Mouse (Mus musculus): ENCODE results near the gene Lypd6b.

Lypd6b gene

GRCm38 (mm10) chr2:49771172-49771571 is 16.3 kb upstream of the Lypd6b start:
- DNase-seq, result no peak

- no peak for DNase-seq
These were observed 14.1 kb upstream of the Lypd6b start for GRCm38 (mm10) chr2:49773194-49773931.

- DNase-seq, result no peak
These were observed 13.3 kb upstream of the Lypd6b start for GRCm38 (mm10) chr2:49774180-49774579.

- DNase-seq, result no peak
These were observed 12.3 kb upstream of the Lypd6b start for GRCm38 (mm10) chr2:49775187-49775586.

GRCm38 (mm10) chr2:49775735-49776134 is 11.8 kb upstream of the Lypd6b start:
- no peak for DNase-seq

GRCm38 (mm10) chr2:49776407-49776806 is 11.1 kb upstream of the Lypd6b start:
- no peak for DNase-seq

- DNase-seq, result no peak
These were observed 547 bp downstream of the Lypd6b start for GRCm38 (mm10) chr2:49788051-49788418.

- no peak for DNase-seq
These were observed 1.2 kb downstream of the Lypd6b start for GRCm38 (mm10) chr2:49788643-49789042.

- no peak for DNase-seq
These were observed 1.6 kb downstream of the Lypd6b start for GRCm38 (mm10) chr2:49789078-49789477.

- DNase-seq, result no peak
These were observed 2.0 kb downstream of the Lypd6b start for GRCm38 (mm10) chr2:49789504-49789903.

GRCm38 (mm10) chr2:49797444-49798143 is 10.1 kb downstream of the Lypd6b start:
- DNase-seq, result peak; percentile 15

- no peak for DNase-seq
These were observed 17.0 kb downstream of the Lypd6b start for GRCm38 (mm10) chr2:49804448-49804847.

- DNase-seq, result peak; percentile 28
These were observed 18.4 kb downstream of the Lypd6b start for GRCm38 (mm10) chr2:49805736-49806371.

GRCm38 (mm10) chr2:49809496-49809895 is 22.0 kb downstream of the Lypd6b start:
- no peak for DNase-seq

GRCm38 (mm10) chr2:49811420-49811819 is 23.9 kb downstream of the Lypd6b start:
- DNase-seq, result no peak

- no peak for DNase-seq
These were observed 24.4 kb downstream of the Lypd6b start for GRCm38 (mm10) chr2:49811871-49812363.

- no peak for DNase-seq
These were observed 25.7 kb downstream of the Lypd6b start for GRCm38 (mm10) chr2:49813151-49813550.

- DNase-seq, result no peak
These were observed 26.5 kb downstream of the Lypd6b start for GRCm38 (mm10) chr2:49814011-49814410.

GRCm38 (mm10) chr2:49815696-49816320 is 28.3 kb downstream of the Lypd6b start:
- DNase-seq, result no peak

- no peak for DNase-seq
These were observed 29.1 kb downstream of the Lypd6b start for GRCm38 (mm10) chr2:49816549-49816948.

- DNase-seq, result no peak
These were observed 29.7 kb downstream of the Lypd6b start for GRCm38 (mm10) chr2:49817151-49817550.

- DNase-seq, result no peak
These were observed 30.6 kb downstream of the Lypd6b start for GRCm38 (mm10) chr2:49818126-49818525.

- DNase-seq, result no peak
These were observed 34.8 kb downstream of the Lypd6b start for GRCm38 (mm10) chr2:49822312-49822711.
